Mouse (Mus musculus): ENCODE results near the gene Rgl2. TPM values are rescaled to one million over a fixed set of nuclear protein-coding genes. Genes with fewer than 3 reads are reported as not detected.
"Not testable (repeated sequence)": the region's sequence is repeated elsewhere in the genome, so short reads cannot be mapped to it uniquely, and the experiment has no call there.

The Rgl2 gene
- polyA plus RNA-seq, 1 experiment from 2014 or later: 10.8 TPM

DNA sequence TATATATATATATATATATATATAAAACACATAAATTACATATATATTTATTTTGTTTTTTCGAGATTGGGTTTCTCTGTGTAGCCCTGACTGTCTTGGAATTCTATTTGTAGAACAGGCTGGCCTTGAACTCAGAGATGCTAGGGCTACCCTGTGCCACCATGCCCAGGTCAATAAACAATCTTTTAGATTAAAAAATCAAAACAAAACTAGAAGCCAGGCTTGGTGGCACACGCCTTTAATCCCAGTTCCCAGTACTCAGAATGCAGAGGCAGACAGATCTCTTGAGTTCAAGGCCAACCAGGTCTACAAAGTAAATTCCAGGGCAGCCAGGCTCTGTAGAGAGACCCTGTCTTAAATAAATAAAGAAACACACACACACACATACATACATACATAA, 38.0 kb upstream of the Rgl2 start:
- no peak for ATAC-seq
- Histone ChIP-seq H3K9me3 (ENCODE audit: control insufficient read depth) (no peaks in the 10 kb centered on the region), H3K4me1 (replicated peaks; ENCODE audit: control insufficient read depth, insufficient read depth, low read length) (no peaks in the 10 kb centered on the region), H3K27me3 (replicated peaks; ENCODE audit: control insufficient read depth, insufficient read depth, low read length) (no peaks in the 10 kb centered on the region), H3K4me3 (ENCODE audit: low read depth, low read length) (no peak overlapping the region), H3K4me2 (replicated peaks; ENCODE audit: low read depth) (no peak overlapping the region), H3K36me3 (ENCODE audit: control insufficient read depth, insufficient read depth) (no peaks in the 10 kb centered on the region), H3K27ac (ENCODE audit: low read depth, low read length) (no peak overlapping the region), H3K9ac (ENCODE audit: low read depth, low read length) (no peak overlapping the region)
- no peak for TF ChIP-seq CTCF (IDR thresholded peaks at IDR 0.05; ENCODE audit: low read depth)
- WGBS: 70% methylated on average over 2 of the region's 2 CpGs

- H3K27ac ChIP-seq (ENCODE audit: low read depth, low read length); H3K9me3 ChIP-seq (ENCODE audit: control insufficient read depth); H3K36me3 ChIP-seq (ENCODE audit: control insufficient read depth, insufficient read depth); H3K9ac ChIP-seq (ENCODE audit: low read depth, low read length); ATAC-seq; H3K4me2 ChIP-seq (replicated peaks; ENCODE audit: low read depth); H3K4me1 ChIP-seq (replicated peaks; ENCODE audit: control insufficient read depth, insufficient read depth, low read length); H3K4me3 ChIP-seq (ENCODE audit: low read depth, low read length); H3K27me3 ChIP-seq (replicated peaks; ENCODE audit: control insufficient read depth, insufficient read depth, low read length): not testable (repeated sequence)
- TF ChIP-seq CTCF (IDR thresholded peaks at IDR 0.05; ENCODE audit: low read depth): peak; percentile 28; the same call in 1 of the 2 replicates
- 67% methylated on average over 6 of the region's 6 CpGs for WGBS
Observed at GRCm38 (mm10) chr17:33891892-33892291, 37.5 kb upstream of the Rgl2 start.

GRCm38 (mm10) chr17:33892429-33892828, 36.9 kb upstream of the Rgl2 start:
- no peak overlapping the region for H3K9ac ChIP-seq (ENCODE audit: low read depth, low read length)
- no peaks in the 10 kb centered on the region for H3K27me3 ChIP-seq (replicated peaks; ENCODE audit: control insufficient read depth, insufficient read depth, low read length)
- no peak overlapping the region for H3K27ac ChIP-seq (ENCODE audit: low read depth, low read length)
- H3K4me1 ChIP-seq (replicated peaks; ENCODE audit: control insufficient read depth, insufficient read depth, low read length): no peaks in the 10 kb centered on the region
- no peaks in the 10 kb centered on the region for H3K9me3 ChIP-seq (ENCODE audit: control insufficient read depth)
- no peak overlapping the region for H3K4me2 ChIP-seq (replicated peaks; ENCODE audit: low read depth)
- H3K36me3 ChIP-seq (ENCODE audit: control insufficient read depth, insufficient read depth): no peaks in the 10 kb centered on the region
- H3K4me3 ChIP-seq (ENCODE audit: low read depth, low read length): no peak overlapping the region
- WGBS: 21% methylated on average over 7 of the region's 7 CpGs
- ATAC-seq: no peak
- TF ChIP-seq CTCF (IDR thresholded peaks at IDR 0.05; ENCODE audit: low read depth): no peak

GRCm38 (mm10) chr17:33893011-33893410, 36.3 kb upstream of the Rgl2 start:
- H3K27me3 ChIP-seq (replicated peaks; ENCODE audit: control insufficient read depth, insufficient read depth, low read length); H3K4me2 ChIP-seq (replicated peaks; ENCODE audit: low read depth); H3K36me3 ChIP-seq (ENCODE audit: control insufficient read depth, insufficient read depth); H3K9me3 ChIP-seq (ENCODE audit: control insufficient read depth); H3K4me1 ChIP-seq (replicated peaks; ENCODE audit: control insufficient read depth, insufficient read depth, low read length); H3K27ac ChIP-seq (ENCODE audit: low read depth, low read length); H3K4me3 ChIP-seq (ENCODE audit: low read depth, low read length); H3K9ac ChIP-seq (ENCODE audit: low read depth, low read length); ATAC-seq: not testable (repeated sequence)
- 54% methylated on average over 4 of the region's 4 CpGs for WGBS

GRCm38 (mm10) chr17:33897114-33897794, 32.1 kb upstream of the Rgl2 start:
- Histone ChIP-seq H3K4me1 (replicated peaks; ENCODE audit: control insufficient read depth, insufficient read depth, low read length) (no peaks in the 10 kb centered on the region), H3K9me3 (ENCODE audit: control insufficient read depth) (no peaks in the 10 kb centered on the region), H3K4me3 (ENCODE audit: low read depth, low read length) (no peak overlapping the region), H3K4me2 (replicated peaks; ENCODE audit: low read depth) (no peak overlapping the region), H3K9ac (ENCODE audit: low read depth, low read length) (no peak overlapping the region), H3K27ac (ENCODE audit: low read depth, low read length) (no peak overlapping the region), H3K27me3 (replicated peaks; ENCODE audit: control insufficient read depth, insufficient read depth, low read length) (no peaks in the 10 kb centered on the region), H3K36me3 (ENCODE audit: control insufficient read depth, insufficient read depth) (no peaks in the 10 kb centered on the region)
- peak; percentile 49; the same call in 1 of the 2 replicates for ATAC-seq
- 27% methylated on average over 6 of the region's 6 CpGs for WGBS
- peak; percentile 79 for TF ChIP-seq CTCF (IDR thresholded peaks at IDR 0.05; ENCODE audit: low read depth)

GRCm38 (mm10) chr17:33898193-33898592, 31.1 kb upstream of the Rgl2 start:
- not testable (repeated sequence) for ATAC-seq; H3K9me3 ChIP-seq (ENCODE audit: control insufficient read depth); H3K9ac ChIP-seq (ENCODE audit: low read depth, low read length); H3K4me3 ChIP-seq (ENCODE audit: low read depth, low read length); H3K27me3 ChIP-seq (replicated peaks; ENCODE audit: control insufficient read depth, insufficient read depth, low read length); H3K27ac ChIP-seq (ENCODE audit: low read depth, low read length); H3K4me2 ChIP-seq (replicated peaks; ENCODE audit: low read depth); H3K36me3 ChIP-seq (ENCODE audit: control insufficient read depth, insufficient read depth); H3K4me1 ChIP-seq (replicated peaks; ENCODE audit: control insufficient read depth, insufficient read depth, low read length)
- 72% methylated on average over 4 of the region's 4 CpGs for WGBS

GRCm38 (mm10) chr17:33899642-33900041, 29.7 kb upstream of the Rgl2 start:
- ATAC-seq: no peak
- H3K27me3 ChIP-seq (replicated peaks; ENCODE audit: control insufficient read depth, insufficient read depth, low read length): no peaks in the 10 kb centered on the region
- H3K36me3 ChIP-seq (ENCODE audit: control insufficient read depth, insufficient read depth): no peaks in the 10 kb centered on the region
- TF ChIP-seq CTCF (IDR thresholded peaks at IDR 0.05; ENCODE audit: low read depth): no peak
- WGBS: 71% methylated on average over 4 of the region's 4 CpGs
- H3K4me1 ChIP-seq (replicated peaks; ENCODE audit: control insufficient read depth, insufficient read depth, low read length): no peaks in the 10 kb centered on the region
- H3K9ac ChIP-seq (ENCODE audit: low read depth, low read length): no peak overlapping the region
- no peaks in the 10 kb centered on the region for H3K9me3 ChIP-seq (ENCODE audit: control insufficient read depth)
- H3K4me2 ChIP-seq (replicated peaks; ENCODE audit: low read depth): no peak overlapping the region
- H3K27ac ChIP-seq (ENCODE audit: low read depth, low read length): no peak overlapping the region
- no peak overlapping the region for H3K4me3 ChIP-seq (ENCODE audit: low read depth, low read length)

All from intestine, postnatal 0 days (tissue).